Mouse (Mus musculus): ENCODE measurements at regions not wholly inside any gene's neighbourhood (a gene's known extent, or its start where the extent isn't known, plus 50 kb on each side); places are given as distances from the start of the nearest gene placed in this dataset.

- TF ChIP-seq CTCF (IDR thresholded peaks at IDR 0.05; ENCODE audit: insufficient read depth, low read depth, low read length) (no peak), POLR2A (IDR thresholded peaks at IDR 0.05; ENCODE audit: insufficient read depth, low read depth, low read length) (no peak)
These were observed 189.9 kb upstream of the Ppp2r2d start for GRCm38 (mm10) chr7:138655940-138656339.
